In the genomic region with DNA sequence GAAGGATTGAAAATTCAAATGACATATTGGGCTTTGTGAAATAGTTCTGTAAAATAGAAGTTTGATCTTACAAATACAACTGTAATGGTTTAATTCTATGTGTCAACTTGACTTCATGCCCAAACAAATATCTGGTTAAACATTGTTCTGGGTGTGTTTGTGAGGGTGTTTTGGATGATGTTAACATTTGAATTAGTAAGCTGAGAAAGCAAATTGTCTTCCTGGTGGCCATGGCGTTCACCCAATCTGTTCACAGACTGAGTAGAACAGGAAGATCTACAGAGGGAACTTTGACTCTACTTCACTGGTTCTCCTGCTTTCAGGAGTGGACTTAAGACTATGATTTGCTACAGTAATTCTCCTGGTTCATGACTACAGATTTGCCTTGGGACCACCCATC, we compare ENCODE assay signal across 19 mouse cellular contexts.
"Had no signal": no experiment of that assay in that cellular context is flagged by ENCODE, and none has a peak within 500 bp of the region (broad histone marks: within the 10 kb centered on the region; RNA-seq: fewer than 3 reads in every experiment).

No protein-coding gene starts in this region.

- DNase-seq: lung, adult 18-20 months; lung, embryonic 14.5 days; lung, postnatal 10 days; lung, postnatal 4 days; retina, postnatal 1 day; right cerebral cortex, adult 18-20 months; right cerebral cortex, postnatal 14 days; thymus, adult 2 months; thymus, postnatal 25 days; thymus, postnatal 4 days had no signal

- H3K9me3 ChIP-seq: liver, embryonic 15.5 days; midbrain, embryonic 10.5 days; midbrain, embryonic 13.5 days; neural tube, embryonic 13.5 days; neural tube, embryonic 15.5 days; stomach, embryonic 15.5 days had no signal

- H3K4me2 ChIP-seq: liver, embryonic 15.5 days; lung, embryonic 14.5 days; midbrain, embryonic 13.5 days; neural tube, embryonic 13.5 days; neural tube, embryonic 15.5 days; stomach, embryonic 15.5 days had no signal

- ATAC-seq: midbrain, embryonic 13.5 days; midbrain, embryonic 16.5 days had no signal

- H3K4me1 ChIP-seq: liver, embryonic 15.5 days; midbrain, embryonic 10.5 days; midbrain, embryonic 13.5 days; neural tube, embryonic 13.5 days; neural tube, embryonic 15.5 days; stomach, embryonic 15.5 days had no signal

- H3K4me3 ChIP-seq: liver, embryonic 15.5 days; midbrain, embryonic 10.5 days; midbrain, embryonic 13.5 days; myocyte; neural tube, embryonic 13.5 days; neural tube, embryonic 15.5 days; stomach, embryonic 15.5 days had no signal

- H3K27me3 ChIP-seq: liver, embryonic 15.5 days; midbrain, embryonic 13.5 days; neural tube, embryonic 13.5 days; neural tube, embryonic 15.5 days; stomach, embryonic 15.5 days had no signal

- H3K36me3 ChIP-seq: liver, embryonic 15.5 days; midbrain, embryonic 10.5 days; midbrain, embryonic 13.5 days; neural tube, embryonic 13.5 days; neural tube, embryonic 15.5 days; stomach, embryonic 15.5 days had no signal

- H3K27ac ChIP-seq: liver, embryonic 15.5 days; midbrain, embryonic 10.5 days; midbrain, embryonic 13.5 days; neural tube, embryonic 13.5 days; neural tube, embryonic 15.5 days; stomach, embryonic 15.5 days; stomach, postnatal 0 days had no signal

- H3K9ac ChIP-seq: liver, embryonic 15.5 days; lung, embryonic 14.5 days; midbrain, embryonic 13.5 days; neural tube, embryonic 13.5 days; neural tube, embryonic 15.5 days; stomach, embryonic 15.5 days had no signal
